Mouse (Mus musculus): ENCODE data around the gene Triap1.
"Not testable (repeated sequence)": the region's sequence is repeated elsewhere in the genome, so short reads cannot be mapped to it uniquely, and the experiment has no call there.

The Triap1 gene

GRCm38 (mm10) chr5:115340577-115341313 is at the start of gene Triap1, which contains the start of gene Gatc:
Triap1 (plus strand) TSS chr5:115341225.
Gatc (minus strand) TSS chr5:115341178.
- DNase-seq (ENCODE audit: low spot score in 2 of 2), result peak; percentile 82 to 86

- DNase-seq (ENCODE audit: low spot score in 2 of 2), result no peak
These were observed 46.9 kb upstream of the Triap1 start for GRCm38 (mm10) chr5:115294173-115294572.

- DNase-seq (ENCODE audit: low spot score in 2 of 2), result no peak
These were observed 44.7 kb upstream of the Triap1 start for GRCm38 (mm10) chr5:115296347-115296746.

- DNase-seq (ENCODE audit: low spot score in 2 of 2), result peak; percentile 68
These were observed 40.8 kb upstream of the Triap1 start for GRCm38 (mm10) chr5:115300035-115300744.

GRCm38 (mm10) chr5:115300792-115301614 is 40.0 kb upstream of the Triap1 start, which contains the start of gene Dynll1:
Dynll1 (minus strand) TSS chr5:115300999.
- DNase-seq (ENCODE audit: low spot score in 2 of 2), result peak; percentile 97 to 99

GRCm38 (mm10) chr5:115301615-115302014 is 39.4 kb upstream of the Triap1 start:
- DNase-seq (ENCODE audit: low spot score in 2 of 2), result peak in 1 of 2 experiments; percentile 21

- not testable (repeated sequence) for DNase-seq (ENCODE audit: low spot score in 2 of 2)
These were observed 38.8 kb upstream of the Triap1 start for GRCm38 (mm10) chr5:115302190-115302589.

- DNase-seq (ENCODE audit: low spot score in 2 of 2), result no peak
These were observed 28.7 kb upstream of the Triap1 start for GRCm38 (mm10) chr5:115312354-115312753.

- DNase-seq (ENCODE audit: low spot score in 2 of 2), result no peak
These were observed 28.0 kb upstream of the Triap1 start for GRCm38 (mm10) chr5:115312816-115313667.

- DNase-seq (ENCODE audit: low spot score in 2 of 2), result no peak
These were observed 27.4 kb upstream of the Triap1 start for GRCm38 (mm10) chr5:115313668-115313943.

GRCm38 (mm10) chr5:115316968-115317644 is 23.9 kb upstream of the Triap1 start:
- no peak for DNase-seq (ENCODE audit: low spot score in 2 of 2)

GRCm38 (mm10) chr5:115317645-115318328 is 23.2 kb upstream of the Triap1 start:
- no peak for DNase-seq (ENCODE audit: low spot score in 2 of 2)

- peak; percentile 78 to 83 for DNase-seq (ENCODE audit: low spot score in 2 of 2)
These were observed 21.8 kb upstream of the Triap1 start for GRCm38 (mm10) chr5:115319004-115319940.

- no peak for DNase-seq (ENCODE audit: low spot score in 2 of 2)
These were observed 14.7 kb upstream of the Triap1 start for GRCm38 (mm10) chr5:115326256-115326831.

- peak; percentile 94 to 95 for DNase-seq (ENCODE audit: low spot score in 2 of 2)
These were observed 14.0 kb upstream of the Triap1 start, which contains the start of gene Srsf9 for GRCm38 (mm10) chr5:115326875-115327609. Srsf9 (plus strand) TSS chr5:115327177.

GRCm38 (mm10) chr5:115327610-115328548 is 13.1 kb upstream of the Triap1 start:
- DNase-seq (ENCODE audit: low spot score in 2 of 2), result peak in 1 of 2 experiments; percentile 41

- DNase-seq (ENCODE audit: low spot score in 2 of 2), result no peak
These were observed 10.1 kb upstream of the Triap1 start for GRCm38 (mm10) chr5:115330955-115331354.
